Mouse (Mus musculus) neural tube, embryonic 12.5 days (tissue): ENCODE data around the gene Rps3a1. TPM values are rescaled to one million over a fixed set of nuclear protein-coding genes. Genes with fewer than 3 reads are reported as not detected.

Experiments
- ATAC-seq: fragments of 200-750 bp; cut with Nextera tagmentation; 2 replicates; pipeline ENCODE4 v1.8.0; 2017; ENCODE audit warnings: low read depth, mild to moderate bottlenecking, moderate TSS enrichment, moderate library complexity; ENCODE audit not compliant: low FRiP score
- H3K27ac ChIP-seq: fragments of 300-500 bp; sonication (generic); 2 replicates; pipeline ENCODE4 v1.5.1; 2016
- H3K27me3 ChIP-seq: fragments of 300-500 bp; sonication (generic); replicated peaks from 2 replicates; pipeline ENCODE4 v1.6.1; 2016; ENCODE audit warnings: mild to moderate bottlenecking
- H3K36me3 ChIP-seq: fragments of 300-500 bp; sonication (generic); 2 replicates; pipeline ENCODE4 v1.6.1; 2016; ENCODE audit warnings: mild to moderate bottlenecking
- H3K4me1 ChIP-seq: fragments of 300-500 bp; sonication (generic); 2 replicates; pipeline ENCODE4 v1.6.1; 2016
- H3K4me2 ChIP-seq: fragments of 300-500 bp; sonication (generic); replicated peaks from 2 replicates; pipeline ENCODE4 v1.6.1; 2016; ENCODE audit warnings: mild to moderate bottlenecking
- H3K4me3 ChIP-seq: fragments of 300-500 bp; sonication (generic); 2 replicates; pipeline ENCODE4 v1.5.1; 2016
- H3K9ac ChIP-seq: fragments of 300-500 bp; sonication (generic); 2 replicates; pipeline ENCODE4 v1.6.1; 2016; ENCODE audit warnings: mild to moderate bottlenecking
- H3K9me3 ChIP-seq: fragments of 300-500 bp; sonication (generic); 2 replicates; pipeline ENCODE4 v1.6.1; 2016; ENCODE audit warnings: mild to moderate bottlenecking
- WGBS: fragments of 180-500 bp; shearing (Covaris S2); methylation state at CpG from one replicate; pipeline ENCODE4 v1.1.7; 2016; 5-methylcytosine and 5-hydroxymethylcytosine counted together
- polyA plus RNA-seq: library from polyadenylated mRNA; unstranded; fragments of >200 nt; fragmentation: Nextera tagmentation; extraction: Ambion mirVana; gene quantifications from 2 replicates; pipeline ENCODE4 v1.2.1, GENCODE M21; 2016

Rps3a1 gene
- polyA plus RNA-seq, 1 experiment from 2014 or later: 815 TPM

GRCm38 (mm10) chr3:86139660-86140059 lies 2.8 kb downstream of the Rps3a1 start:
- no peak overlapping the region for H3K4me2 ChIP-seq
- no peak overlapping the region for H3K27ac ChIP-seq
- WGBS: 98% methylated on average over 4 of the region's 4 CpGs
- H3K4me3 ChIP-seq: no peak overlapping the region
- ATAC-seq: no peak
- H3K4me1 ChIP-seq: peaks cover 11% of the 10 kb centered on the region
- no peak overlapping the region for H3K9ac ChIP-seq
- no peaks in the 10 kb centered on the region for H3K27me3 ChIP-seq
- peaks cover 57% of the 10 kb centered on the region for H3K36me3 ChIP-seq
- no peaks in the 10 kb centered on the region for H3K9me3 ChIP-seq

GRCm38 (mm10) chr3:86136936-86137574 lies 5.4 kb downstream of the Rps3a1 start:
- peaks cover 11% of the 10 kb centered on the region for H3K4me1 ChIP-seq
- no peak overlapping the region for H3K27ac ChIP-seq
- peaks cover 57% of the 10 kb centered on the region for H3K36me3 ChIP-seq
- H3K9me3 ChIP-seq: no peaks in the 10 kb centered on the region
- no peak overlapping the region for H3K9ac ChIP-seq
- H3K4me3 ChIP-seq: no peak overlapping the region
- ATAC-seq: no peak
- 94% methylated on average over 6 of the region's 6 CpGs for WGBS
- H3K4me2 ChIP-seq: no peak overlapping the region
- H3K27me3 ChIP-seq: no peaks in the 10 kb centered on the region

- H3K9ac ChIP-seq: no peak overlapping the region
- no peak overlapping the region for H3K4me3 ChIP-seq
- 89% methylated on average over 6 of the region's 6 CpGs for WGBS
- ATAC-seq: no peak
- H3K27me3 ChIP-seq: no peaks in the 10 kb centered on the region
- no peaks in the 10 kb centered on the region for H3K9me3 ChIP-seq
- no peak overlapping the region for H3K27ac ChIP-seq
- H3K4me2 ChIP-seq: no peak overlapping the region
- H3K4me1 ChIP-seq: peaks cover 6% of the 10 kb centered on the region
- peaks cover 57% of the 10 kb centered on the region for H3K36me3 ChIP-seq
These were observed 6.5 kb downstream of the Rps3a1 start for GRCm38 (mm10) chr3:86135886-86136563.

- ATAC-seq: no peak
- peaks cover 47% of the 10 kb centered on the region for H3K36me3 ChIP-seq
These were observed 7.4 kb downstream of the Rps3a1 start for GRCm38 (mm10) chr3:86134939-86135638.

GRCm38 (mm10) chr3:86129757-86130156 lies 12.7 kb downstream of the Rps3a1 start:
- H3K4me3 ChIP-seq: no peak overlapping the region
- H3K9me3 ChIP-seq: no peaks in the 10 kb centered on the region
- no peak overlapping the region for H3K4me2 ChIP-seq
- no peak overlapping the region for H3K27ac ChIP-seq
- no peaks in the 10 kb centered on the region for H3K36me3 ChIP-seq
- 17% methylated on average over 6 of the region's 6 CpGs for WGBS
- H3K9ac ChIP-seq: no peak overlapping the region
- no peaks in the 10 kb centered on the region for H3K4me1 ChIP-seq
- ATAC-seq: no peak
- no peaks in the 10 kb centered on the region for H3K27me3 ChIP-seq

More at GRCm38 (mm10) chr3:86134939-86135638, 7.4 kb downstream of the Rps3a1 start:
- no peak overlapping the region for H3K4me3 ChIP-seq
- WGBS: 94% methylated on average over 6 of the region's 6 CpGs
- no peaks in the 10 kb centered on the region for H3K27me3 ChIP-seq
- no peak overlapping the region for H3K9ac ChIP-seq
- no peak overlapping the region for H3K4me2 ChIP-seq
- no peaks in the 10 kb centered on the region for H3K9me3 ChIP-seq
- no peaks in the 10 kb centered on the region; the same call in 1 of the 2 replicates for H3K4me1 ChIP-seq
- no peak overlapping the region for H3K27ac ChIP-seq

- H3K27ac ChIP-seq: no peak overlapping the region
- no peak overlapping the region for H3K9ac ChIP-seq
- no peaks in the 10 kb centered on the region for H3K9me3 ChIP-seq
- WGBS: 95% methylated on average over 8 of the region's 8 CpGs
- H3K4me1 ChIP-seq: 0 out of 2 replicates have a peak, but pooled peaks cover 13% of the 10 kb centered on the region
- no peaks in the 10 kb centered on the region for H3K36me3 ChIP-seq
- no peak overlapping the region for H3K4me2 ChIP-seq
- no peaks in the 10 kb centered on the region for H3K27me3 ChIP-seq
- no peak for ATAC-seq
- no peak overlapping the region for H3K4me3 ChIP-seq
These were observed 19.2 kb downstream of the Rps3a1 start for GRCm38 (mm10) chr3:86123251-86123746.

- Histone ChIP-seq H3K4me1 (0 out of 2 replicates have a peak, but pooled peaks cover 13% of the 10 kb centered on the region), H3K4me2 (no peak overlapping the region), H3K27ac (no peak overlapping the region), H3K9me3 (no peaks in the 10 kb centered on the region), H3K36me3 (no peaks in the 10 kb centered on the region), H3K4me3 (no peak overlapping the region), H3K27me3 (no peaks in the 10 kb centered on the region), H3K9ac (no peak overlapping the region)
- no peak for ATAC-seq
These were observed 20.3 kb downstream of the Rps3a1 start for GRCm38 (mm10) chr3:86122156-86122555.

GRCm38 (mm10) chr3:86119237-86119932 lies 23.1 kb downstream of the Rps3a1 start:
- Histone ChIP-seq H3K9ac (no peak overlapping the region), H3K4me3 (no peak overlapping the region), H3K27me3 (no peaks in the 10 kb centered on the region), H3K27ac (no peak overlapping the region), H3K4me2 (no peak overlapping the region), H3K36me3 (peaks cover 4% of the 10 kb centered on the region; the same call in 1 of the 2 replicates), H3K9me3 (0 out of 2 replicates have a peak, but pooled peaks cover 4% of the 10 kb centered on the region), H3K4me1 (0 out of 2 replicates have a peak, but pooled peaks cover 13% of the 10 kb centered on the region)
- 56% methylated on average over 16 of the region's 16 CpGs for WGBS
- no peak for ATAC-seq

GRCm38 (mm10) chr3:86116951-86117350 lies 25.6 kb downstream of the Rps3a1 start:
- no peaks in the 10 kb centered on the region for H3K27me3 ChIP-seq
- H3K4me3 ChIP-seq: no peak overlapping the region
- no peak for ATAC-seq
- H3K9ac ChIP-seq: no peak overlapping the region
- H3K4me1 ChIP-seq: 0 out of 2 replicates have a peak, but pooled peaks cover 13% of the 10 kb centered on the region
- 0 out of 2 replicates have a peak, but pooled peaks cover 4% of the 10 kb centered on the region for H3K9me3 ChIP-seq
- WGBS: 89% methylated on average over 4 of the region's 4 CpGs
- peaks cover 4% of the 10 kb centered on the region; the same call in 1 of the 2 replicates for H3K36me3 ChIP-seq
- no peak overlapping the region for H3K4me2 ChIP-seq
- H3K27ac ChIP-seq: no peak overlapping the region

- 65% methylated on average over 12 of the region's 12 CpGs for WGBS
- H3K27me3 ChIP-seq: no peaks in the 10 kb centered on the region
These were observed 27.7 kb downstream of the Rps3a1 start for GRCm38 (mm10) chr3:86114659-86115338.

GRCm38 (mm10) chr3:86112766-86113165 lies 29.7 kb downstream of the Rps3a1 start:
- ATAC-seq: no peak
- Histone ChIP-seq H3K4me2 (no peak overlapping the region), H3K27ac (no peak overlapping the region), H3K36me3 (peaks cover 4% of the 10 kb centered on the region; the same call in 1 of the 2 replicates), H3K4me1 (no peaks in the 10 kb centered on the region), H3K9me3 (0 out of 2 replicates have a peak, but pooled peaks cover 4% of the 10 kb centered on the region), H3K4me3 (no peak overlapping the region), H3K27me3 (no peaks in the 10 kb centered on the region), H3K9ac (no peak overlapping the region)
- 79% methylated on average over 7 of the region's 7 CpGs for WGBS

More at GRCm38 (mm10) chr3:86114659-86115338, 27.7 kb downstream of the Rps3a1 start:
- H3K27ac ChIP-seq: no peak overlapping the region
- H3K4me2 ChIP-seq: no peak overlapping the region
- no peak for ATAC-seq
- H3K9ac ChIP-seq: no peak overlapping the region
- H3K36me3 ChIP-seq: peaks cover 4% of the 10 kb centered on the region; the same call in 1 of the 2 replicates
- 0 out of 2 replicates have a peak, but pooled peaks cover 13% of the 10 kb centered on the region for H3K4me1 ChIP-seq
- no peak overlapping the region for H3K4me3 ChIP-seq
- H3K9me3 ChIP-seq: 0 out of 2 replicates have a peak, but pooled peaks cover 4% of the 10 kb centered on the region
